Mouse (Mus musculus) lung, postnatal 14 days (tissue): ENCODE results near the gene Prpf3.
"Not testable (repeated sequence)": the region's sequence is repeated elsewhere in the genome, so short reads cannot be mapped to it uniquely, and the experiment has no call there.

ENCODE experiments used
- DNase-seq: peaks from one replicate; pipeline ENCODE4 v3.0.0; 2021

Gene Prpf3

DNA sequence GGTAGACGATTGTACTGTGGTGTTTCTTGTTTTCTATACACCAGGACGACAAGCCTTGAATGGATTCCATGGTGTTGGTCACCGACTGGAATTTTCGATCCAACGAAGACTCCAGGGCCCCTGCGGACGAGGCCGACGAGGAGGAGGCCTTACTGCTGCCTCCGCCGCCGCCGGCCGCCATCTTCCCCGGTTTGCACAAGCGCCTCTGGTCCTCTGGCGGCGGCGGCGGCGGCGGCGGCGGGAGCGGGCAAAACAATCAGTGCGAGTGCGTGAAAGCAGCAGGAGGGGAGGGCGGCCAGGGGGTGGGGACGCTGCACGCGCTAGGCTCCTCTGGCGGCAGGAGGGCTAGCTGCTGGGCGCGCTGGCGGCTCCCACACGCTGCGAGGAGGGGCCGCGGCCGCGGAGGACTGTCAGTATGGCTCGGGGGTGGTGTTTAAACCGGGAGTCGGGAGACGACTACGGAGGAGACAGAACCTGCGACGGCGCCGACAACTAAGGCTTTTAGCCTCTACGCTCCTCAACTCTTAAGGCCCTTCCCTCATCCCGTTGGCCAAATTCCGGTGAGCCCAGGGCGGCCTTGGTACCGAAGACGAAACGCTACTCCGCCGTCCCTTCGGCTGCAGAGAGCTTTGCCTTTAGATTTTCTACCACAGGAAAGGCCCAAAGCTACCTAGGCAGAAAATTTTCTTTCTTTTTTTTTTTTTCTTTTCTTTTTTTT, 37.0 kb downstream of the Prpf3 start, which contains the start of gene Rprd2:
Gene Rprd2 (minus strand): TSS at position 293 of the 718 bp plus-strand sequence.
- peak; percentile 75 for DNase-seq

DNA sequence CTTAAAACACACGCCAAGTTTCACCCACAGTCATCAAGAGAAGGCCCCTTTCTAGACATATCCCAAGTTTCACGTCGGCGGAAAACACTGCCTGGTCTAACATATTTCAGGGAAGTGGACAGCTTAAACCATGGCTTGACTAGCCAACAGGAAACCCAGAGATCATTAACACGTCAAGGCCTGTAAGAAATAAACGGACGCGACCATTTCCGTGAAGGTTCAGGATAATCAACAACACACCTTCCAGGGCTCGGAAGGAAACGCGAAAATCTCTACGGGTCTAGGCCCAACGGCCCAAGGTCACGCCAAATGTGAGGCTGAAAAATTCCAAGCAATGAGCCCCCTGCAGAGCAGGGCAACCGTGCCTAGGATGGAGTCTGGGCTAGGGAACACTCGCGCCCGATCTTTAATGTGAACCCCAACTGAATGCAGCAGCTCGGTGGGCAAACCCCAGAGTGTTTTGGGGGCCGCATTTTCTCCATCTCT, 37.6 kb downstream of the Prpf3 start:
- DNase-seq = peak; percentile 44

DNA sequence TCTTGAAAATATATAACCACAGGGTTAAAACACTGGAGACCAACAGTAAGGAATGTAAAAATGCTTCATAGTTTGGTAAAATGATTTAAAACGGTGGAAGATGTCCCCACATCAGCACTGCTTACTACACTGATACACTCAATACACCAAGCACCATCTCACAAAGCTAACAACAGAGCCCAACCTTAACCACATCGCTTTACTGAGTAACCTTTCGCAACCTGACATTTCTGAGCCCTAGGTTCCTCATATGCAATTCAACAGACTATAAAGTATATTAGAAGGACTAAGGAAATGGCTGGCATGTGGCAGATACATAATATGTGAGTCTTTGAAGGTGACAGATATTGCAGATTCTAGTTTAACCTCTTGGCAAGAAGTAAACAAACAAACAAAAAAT, 39.0 kb downstream of the Prpf3 start:
- no peak for DNase-seq

DNA sequence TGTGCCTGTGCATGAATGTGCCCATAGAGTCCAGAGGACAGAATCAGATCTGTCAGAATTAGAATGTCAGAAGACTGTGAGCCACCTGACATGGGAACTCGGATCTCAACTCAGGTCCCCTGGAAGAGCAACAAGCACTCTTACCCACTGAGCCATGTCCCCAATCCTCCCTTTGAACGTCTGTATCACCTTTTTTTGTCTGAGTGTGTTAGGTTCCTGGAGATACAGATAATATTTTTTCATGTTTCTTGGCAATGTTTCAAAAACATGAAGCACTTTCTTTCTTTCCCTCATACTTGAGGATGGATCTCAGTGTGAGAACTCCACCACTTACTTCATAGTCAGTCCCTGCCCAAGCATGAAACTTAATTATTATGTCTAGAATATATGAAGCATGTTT, 47.3 kb downstream of the Prpf3 start:
- no peak for DNase-seq

DNA sequence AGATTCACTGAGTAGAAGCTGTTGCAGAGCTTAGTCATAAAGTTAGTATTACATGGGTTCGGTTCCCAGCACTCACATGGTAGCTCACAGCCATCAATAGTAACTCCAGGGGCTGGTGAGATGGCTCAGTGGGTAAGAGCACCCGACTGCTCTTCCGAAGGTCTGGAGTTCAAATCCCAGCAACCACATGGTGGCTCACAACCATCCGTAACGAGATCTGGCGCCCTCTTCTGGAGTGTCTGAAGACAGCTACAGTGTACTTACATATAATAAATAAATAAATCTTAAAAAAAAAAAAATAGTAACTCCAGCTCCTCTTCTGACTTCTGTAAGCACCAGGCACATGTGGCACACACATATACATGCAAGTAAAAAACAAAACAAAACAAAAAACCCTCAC, 48.1 kb downstream of the Prpf3 start:
- DNase-seq = not testable (repeated sequence)

DNA sequence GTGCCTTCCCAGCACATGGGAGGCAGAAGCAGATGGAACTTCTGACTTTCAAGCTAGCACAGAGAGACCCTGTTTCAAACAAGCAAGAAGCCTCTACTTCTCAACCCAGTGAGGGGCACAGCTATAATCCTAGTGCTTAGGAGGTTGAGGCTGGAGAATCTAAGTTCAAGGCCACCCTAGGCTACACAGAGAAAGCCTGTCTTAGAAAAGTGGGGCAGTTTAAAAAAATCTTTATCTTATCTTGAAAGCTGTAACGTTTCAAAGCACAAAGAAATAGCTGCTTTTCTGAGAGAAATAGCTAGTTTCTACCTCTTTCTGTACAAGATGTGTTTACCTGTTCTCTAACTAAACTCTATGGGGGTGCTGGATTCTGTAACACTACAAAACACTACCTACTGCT, 49.0 kb downstream of the Prpf3 start:
- DNase-seq = no peak

DNA sequence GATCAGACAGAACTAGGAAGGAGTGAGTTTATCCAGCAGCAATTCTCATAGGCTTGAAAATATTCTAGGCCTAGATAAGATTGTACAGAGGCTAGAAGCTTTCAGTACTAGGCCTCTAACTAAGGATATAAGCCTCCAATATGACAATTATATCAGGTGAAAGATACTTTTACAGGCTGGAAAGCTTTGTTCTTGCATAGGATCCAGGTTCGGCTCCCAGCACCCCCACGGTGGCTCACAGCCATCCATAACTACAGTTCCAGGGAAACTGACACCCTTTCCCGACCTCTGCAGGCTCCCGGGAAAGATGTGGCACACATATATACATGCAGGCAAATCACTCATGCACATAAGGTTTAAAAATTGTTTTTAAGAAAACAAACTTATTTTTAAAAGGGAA, 51.8 kb downstream of the Prpf3 start:
- DNase-seq = no peak

DNA sequence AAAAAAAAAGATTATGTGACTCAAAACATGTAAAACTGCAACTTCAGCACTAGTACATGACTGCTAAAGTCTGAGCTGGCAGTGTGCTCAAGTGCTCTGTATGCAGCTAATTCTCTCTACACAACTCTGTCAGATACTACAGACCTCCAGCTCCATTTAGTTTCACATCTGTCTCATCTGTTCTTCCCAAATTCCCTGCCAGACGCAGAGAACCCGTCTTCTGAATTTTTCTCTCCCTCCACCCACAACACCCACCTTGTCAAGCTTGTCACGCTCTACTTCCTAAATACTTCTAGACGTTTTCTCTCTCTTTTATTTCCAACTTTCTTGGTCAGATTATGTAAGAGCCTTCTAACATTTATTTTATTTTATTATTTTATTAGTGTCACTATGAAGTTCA, 56.9 kb downstream of the Prpf3 start:
- no peak for DNase-seq

DNA sequence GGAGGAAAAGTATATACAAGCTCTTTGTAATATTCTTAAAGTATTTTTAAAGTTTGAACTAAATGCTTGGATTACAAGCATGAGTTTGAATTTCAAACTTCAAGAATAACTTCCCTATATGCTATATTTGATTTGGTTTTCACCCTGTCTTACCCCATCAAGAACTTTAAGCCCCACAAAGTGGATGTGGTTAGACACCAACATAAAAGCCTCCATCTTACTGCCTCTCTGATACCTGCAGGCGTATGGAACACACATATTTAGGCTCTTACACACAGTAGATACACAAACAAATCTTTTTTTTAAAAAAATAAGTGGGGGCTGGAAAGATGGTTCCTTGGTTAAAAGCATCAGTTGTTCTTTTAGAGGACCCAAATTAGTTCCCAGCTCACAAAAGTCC, 61.4 kb downstream of the Prpf3 start:
- no peak for DNase-seq

DNA sequence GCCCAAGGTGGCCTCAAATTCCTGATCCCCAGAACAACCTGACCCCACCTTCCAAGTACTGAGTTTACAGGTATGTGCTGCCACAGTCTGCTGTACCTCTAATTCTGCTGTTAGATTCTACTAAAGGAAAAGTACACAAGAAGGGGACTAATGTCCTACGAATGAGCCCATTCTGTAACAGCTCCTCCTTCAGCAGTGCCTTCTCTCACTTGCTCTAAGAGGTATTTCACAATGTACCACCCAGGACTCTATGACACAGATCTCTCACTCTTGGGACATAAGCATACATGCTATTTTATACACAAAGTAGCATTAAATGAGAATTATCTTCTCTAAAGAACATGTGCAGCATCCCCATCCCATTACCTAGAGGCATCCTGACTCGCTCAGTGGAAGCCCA, 62.0 kb downstream of the Prpf3 start:
- no peak for DNase-seq

DNA sequence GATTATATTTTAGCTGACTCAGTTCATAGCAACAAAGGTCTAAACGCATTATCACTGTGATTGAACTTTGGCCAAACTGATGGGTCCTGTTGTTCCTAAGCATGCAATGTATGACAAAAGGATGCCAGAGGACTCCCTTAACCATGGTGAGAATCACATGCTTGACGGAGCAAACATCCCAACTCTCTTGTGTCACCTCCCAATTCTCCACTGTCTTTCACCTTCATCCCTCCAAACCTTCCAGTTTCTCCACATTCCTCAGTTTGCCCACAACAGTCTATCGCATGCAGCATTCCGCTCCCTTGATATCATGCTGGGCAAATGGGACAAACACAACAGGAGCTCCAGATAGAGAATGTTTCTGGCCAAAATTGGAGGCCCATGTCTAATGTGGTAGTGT, 70.2 kb downstream of the Prpf3 start:
- no peak for DNase-seq
